Mouse (Mus musculus) heart, adult 2 months (tissue): ENCODE results near the gene Smarcc1. TPM values are rescaled to one million over a fixed set of nuclear protein-coding genes. Genes with fewer than 3 reads are reported as not detected.

Experiments
- DNase-seq, 2 experiments: peaks; one replicate each; pipeline ENCODE4 v3.0.0; 2021
- H3K27ac ChIP-seq: fragments of 200-600 bp; 2 replicates; pipeline ENCODE4 v1.8.1; 2022
- H3K27me3 ChIP-seq: fragments of 200-500 bp; 2 replicates; pipeline ENCODE4 v1.6.1; 2012; ENCODE audit warnings: mild to moderate bottlenecking, low read length, inconsistent platforms, mixed read lengths; ENCODE audit not compliant: control insufficient read depth, insufficient read depth
- H3K36me3 ChIP-seq: fragments of 200-500 bp; 2 replicates; pipeline ENCODE4 v1.6.1; 2012; ENCODE audit warnings: low read length, inconsistent platforms; ENCODE audit not compliant: control insufficient read depth, insufficient read depth
- H3K4me1 ChIP-seq: fragments of 200-500 bp; 2 replicates; pipeline ENCODE4 v1.6.1; 2011; ENCODE audit warnings: low read length; ENCODE audit not compliant: control insufficient read depth, insufficient read depth
- H3K4me3 ChIP-seq: fragments of 200-600 bp; 2 replicates; pipeline ENCODE4 v1.8.1; 2022
- H3K79me2 ChIP-seq: fragments of 200-500 bp; replicated peaks from 2 replicates; pipeline ENCODE4 v1.6.1; 2012; ENCODE audit warnings: mild to moderate bottlenecking, inconsistent platforms, low read length, moderate library complexity, mixed read lengths; ENCODE audit not compliant: control insufficient read depth, insufficient read depth
- H3K9ac ChIP-seq: fragments of 200-500 bp; 2 replicates; pipeline ENCODE4 v1.6.1; 2012; ENCODE audit warnings: low read depth, mild to moderate bottlenecking, control low read depth, inconsistent platforms, low read length, mixed read lengths
- CTCF ChIP-seq: fragments of 200-600 bp; IDR thresholded peaks from 2 replicates; pipeline ENCODE4 v1.8.1; 2022; ENCODE audit warnings: antibody characterized with exemption, mild to moderate bottlenecking, moderate library complexity
- EP300 ChIP-seq: fragments of 200-500 bp; IDR thresholded peaks from 2 replicates; pipeline ENCODE4 v1.6.1; 2011; ENCODE audit warnings: low read depth, low read length, control low read depth; ENCODE audit not compliant: insufficient read depth
- POLR2A ChIP-seq: fragments of 200-500 bp; IDR thresholded peaks from 2 replicates; pipeline ENCODE4 v1.6.1; 2011; ENCODE audit warnings: mild to moderate bottlenecking, low read depth, low read length, control low read depth; ENCODE audit not compliant: insufficient read depth
- WGBS: fragments of 180-500 bp; shearing (Covaris S2); methylation state at CpG from one replicate; pipeline ENCODE4 v1.1.7; 2018; 5-methylcytosine and 5-hydroxymethylcytosine counted together
- intact Hi-C: fragments of 180-260 bp; cut with DNase I; formaldehyde crosslinking; loops from one replicate; pipeline ENCODE4 v1.15.1; 2025
- polyA plus RNA-seq: library from polyadenylated mRNA; depleted of rRNA; stranded (reverse); fragments of >200 nt; gene quantifications from 2 replicates; pipeline ENCODE4 v1.2.3, GENCODE M21; 2012
- total RNA-seq, 2 experiments: library from RNA; stranded (reverse); gene quantifications; 2 replicates each; pipeline ENCODE4 v1.2.3; 2021

The Smarcc1 gene
- total and polyA plus RNA-seq, 3 experiments = 8.4 to 25.2 (median 24.1) TPM

DNA sequence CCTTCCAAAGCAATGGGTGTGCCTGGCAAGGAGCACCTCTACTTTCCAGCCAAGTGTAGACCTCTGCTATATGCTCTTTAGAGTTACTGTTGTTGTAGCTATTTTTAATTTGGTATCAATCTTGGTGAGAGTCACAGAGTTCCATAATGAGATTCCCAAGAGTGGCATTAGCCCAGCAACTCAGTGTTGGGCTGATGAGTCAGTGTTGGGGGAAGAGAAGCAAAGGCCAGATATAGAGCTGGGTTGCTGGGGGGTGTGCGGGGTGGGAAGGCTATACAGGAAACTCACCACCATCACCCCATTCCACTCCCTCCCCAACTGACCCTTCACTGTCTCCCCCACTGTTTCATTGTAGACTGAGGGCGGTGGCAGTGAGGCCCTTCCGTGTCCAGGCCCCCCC, 36.4 kb upstream of the Smarcc1 start:
- Histone ChIP-seq H3K36me3 (peaks cover 4% of the 10 kb centered on the region), H3K4me3 (no peak overlapping the region), H3K27me3 (no peaks in the 10 kb centered on the region), H3K79me2 (no peaks in the 10 kb centered on the region), H3K27ac (no peak overlapping the region), H3K9ac (no peak overlapping the region), H3K4me1 (peaks cover 7% of the 10 kb centered on the region; the same call in 1 of the 2 replicates)
- TF ChIP-seq POLR2A (no peak), EP300 (no peak), CTCF (no peak)
- DNase-seq = no peak
- intact Hi-C loops = no loop called here
- 52% methylated on average over 3 of the region's 3 CpGs for WGBS

DNA sequence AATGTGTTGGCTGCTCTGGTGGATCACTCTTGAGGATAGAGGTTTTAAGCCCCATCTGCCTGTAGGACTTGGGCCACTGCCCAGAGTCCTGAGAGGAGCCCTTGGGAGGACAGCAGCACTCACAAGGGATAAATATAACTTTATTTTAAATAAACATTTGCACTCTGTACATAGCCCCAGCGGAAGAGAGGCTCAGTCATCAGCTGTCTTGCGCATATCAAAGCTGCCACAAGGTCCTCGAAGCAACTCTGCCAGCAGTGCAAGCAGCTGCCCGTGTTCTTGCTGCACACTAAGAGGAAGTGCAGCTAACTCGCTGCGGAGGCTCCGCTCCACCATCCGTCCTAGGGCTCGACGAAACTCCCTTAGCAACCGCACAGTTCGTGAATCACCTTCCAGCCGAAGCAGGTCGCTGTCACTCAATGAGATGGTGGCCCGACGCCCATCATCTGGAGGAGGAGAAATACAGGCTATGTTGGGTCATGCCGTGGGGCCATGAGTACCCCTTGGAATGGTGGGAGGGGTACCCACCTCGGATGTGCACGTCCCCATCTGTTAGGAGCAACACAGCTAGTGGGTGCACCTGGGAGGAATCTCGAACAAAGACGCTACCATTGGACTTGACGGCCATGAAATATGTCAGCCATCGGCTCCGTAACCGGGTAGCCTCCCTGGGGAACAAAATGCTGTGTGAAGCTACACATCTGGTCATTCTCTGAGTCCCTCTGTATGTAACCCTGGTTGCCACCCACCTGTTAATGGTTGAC, 33.1 kb upstream of the Smarcc1 start:
- Histone ChIP-seq H3K27ac (peak overlapping the region; percentile 10), H3K27me3 (no peaks in the 10 kb centered on the region), H3K4me3 (no peak overlapping the region), H3K79me2 (no peaks in the 10 kb centered on the region), H3K4me1 (peaks cover 7% of the 10 kb centered on the region; the same call in 1 of the 2 replicates), H3K36me3 (peaks cover 4% of the 10 kb centered on the region), H3K9ac (no peak overlapping the region)
- intact Hi-C loops = no loop called here
- 55% methylated on average over 25 of the region's 25 CpGs for WGBS
- TF ChIP-seq EP300 (0 out of 2 replicates have a peak, but pooled peaks have one; percentile 27), CTCF (no peak)
- peak; percentile 41 to 61 for DNase-seq

DNA sequence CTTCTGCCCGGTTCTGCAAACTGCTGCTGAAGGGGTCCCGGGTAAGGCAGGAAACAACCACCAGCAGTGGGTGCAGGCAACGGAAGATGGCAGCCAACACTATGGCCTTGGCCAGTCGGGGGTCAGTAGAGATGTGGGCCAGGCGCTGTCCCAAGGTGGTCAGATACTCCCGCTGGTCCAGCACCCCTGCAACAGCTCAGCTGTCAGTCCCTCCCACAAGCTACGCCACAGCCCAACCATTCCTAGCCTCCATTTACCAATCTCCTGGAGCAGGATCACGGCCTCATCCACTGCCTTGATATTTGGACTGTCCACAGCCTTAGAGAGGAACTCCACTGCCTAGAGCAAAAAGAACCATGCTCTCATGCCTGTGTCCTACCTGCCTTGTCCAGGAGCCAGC, 31.8 kb upstream of the Smarcc1 start:
- H3K27me3 ChIP-seq = no peaks in the 10 kb centered on the region
- no peak for DNase-seq

DNA sequence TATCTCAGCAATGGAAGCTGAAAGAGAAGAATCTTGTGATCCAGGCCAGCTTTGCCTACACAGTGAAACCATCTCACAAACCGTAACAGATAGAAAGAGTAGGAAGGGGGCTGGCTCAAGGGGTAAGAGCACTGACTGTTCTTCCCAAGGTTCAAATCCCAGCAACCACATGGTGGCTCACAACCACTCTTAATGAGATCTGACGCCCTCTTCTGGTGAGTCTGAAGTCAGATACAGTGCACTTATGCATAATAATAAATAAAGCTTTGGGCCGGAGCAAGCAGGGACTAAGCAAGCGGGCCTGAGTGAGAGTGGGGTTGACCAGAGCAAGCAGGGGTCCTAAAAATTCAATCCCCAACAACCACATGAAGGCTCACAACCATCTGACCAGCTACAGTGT, 24.2 kb upstream of the Smarcc1 start:
- DNase-seq = no peak
- H3K9ac ChIP-seq = no peak overlapping the region
- no peak for TF ChIP-seq EP300
- TF ChIP-seq POLR2A = no peak
- TF ChIP-seq CTCF = peak; percentile 48
- H3K79me2 ChIP-seq = no peaks in the 10 kb centered on the region
- H3K36me3 ChIP-seq = no peaks in the 10 kb centered on the region
- no peak overlapping the region for H3K27ac ChIP-seq
- H3K4me1 ChIP-seq = no peaks in the 10 kb centered on the region
- no peak overlapping the region for H3K4me3 ChIP-seq
- 88% methylated on average over 4 of the region's 4 CpGs for WGBS
- intact Hi-C loops = no loop called here
- H3K27me3 ChIP-seq = no peaks in the 10 kb centered on the region

More for the DNA sequence above, 31.8 kb upstream of the Smarcc1 start:
- intact Hi-C loops = no loop called here
- WGBS = 89% methylated on average over 8 of the region's 8 CpGs
- no peak overlapping the region for H3K27ac ChIP-seq
- H3K36me3 ChIP-seq = peaks cover 2% of the 10 kb centered on the region
- TF ChIP-seq CTCF = no peak
- TF ChIP-seq EP300 = no peak
- TF ChIP-seq POLR2A = no peak
- no peak overlapping the region for H3K9ac ChIP-seq
- H3K4me1 ChIP-seq = peaks cover 7% of the 10 kb centered on the region; the same call in 1 of the 2 replicates
- H3K79me2 ChIP-seq = no peaks in the 10 kb centered on the region
- no peak overlapping the region for H3K4me3 ChIP-seq

DNA sequence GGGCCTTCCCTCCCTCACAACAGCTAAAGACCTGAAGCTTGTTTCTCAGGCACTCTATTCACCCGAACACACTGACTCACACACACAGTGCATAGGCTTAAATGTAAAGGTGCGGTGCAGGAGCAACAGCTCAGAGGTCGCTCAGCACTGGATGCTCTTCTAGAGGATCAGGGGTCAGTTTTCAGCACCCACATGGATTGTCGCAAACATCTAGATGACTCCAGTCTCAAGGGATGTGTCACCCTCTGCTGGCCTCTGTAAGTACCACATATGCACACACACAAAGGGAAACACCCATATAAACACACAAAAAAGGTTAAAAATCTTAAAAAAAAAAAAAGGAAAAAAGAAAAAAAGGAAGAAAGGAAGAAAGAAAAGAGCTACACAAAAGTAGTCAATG, 22.7 kb upstream of the Smarcc1 start:
- Histone ChIP-seq H3K4me1 (no peaks in the 10 kb centered on the region), H3K9ac (no peak overlapping the region), H3K79me2 (no peaks in the 10 kb centered on the region), H3K27me3 (no peaks in the 10 kb centered on the region), H3K4me3 (no peak overlapping the region), H3K27ac (no peak overlapping the region), H3K36me3 (no peaks in the 10 kb centered on the region)
- TF ChIP-seq EP300 = no peak
- TF ChIP-seq CTCF = peak; percentile 8; the same call in 1 of the 2 replicates
- TF ChIP-seq POLR2A = no peak
- intact Hi-C loops = no loop called here
- no peak for DNase-seq
- 97% methylated on average over 4 of the region's 4 CpGs for WGBS

DNA sequence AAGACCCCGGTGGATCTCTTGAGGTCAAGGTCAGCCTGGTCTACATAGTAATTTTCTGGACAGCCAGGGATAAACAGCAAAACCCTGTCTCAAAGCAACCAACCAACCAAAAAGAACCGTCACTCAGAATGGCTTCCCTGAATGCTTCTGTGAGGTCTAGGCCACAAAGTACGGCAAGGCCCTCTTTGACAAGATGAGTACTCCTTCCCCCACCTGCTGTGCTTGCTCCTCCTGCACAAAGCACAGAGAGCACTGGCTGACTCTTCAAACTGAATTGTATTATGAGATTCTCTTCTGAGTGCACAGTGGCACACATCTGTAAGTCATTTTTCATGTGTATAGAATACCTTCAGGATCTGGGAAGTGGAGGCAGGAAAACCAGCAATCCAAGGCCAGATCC, 19.7 kb upstream of the Smarcc1 start:
- TF ChIP-seq EP300 (no peak), CTCF (no peak), POLR2A (no peak)
- H3K27ac ChIP-seq = no peak overlapping the region
- peaks cover 2% of the 10 kb centered on the region; the same call in 1 of the 2 replicates for H3K36me3 ChIP-seq
- H3K79me2 ChIP-seq = no peaks in the 10 kb centered on the region
- intact Hi-C loops = no loop called here
- H3K4me1 ChIP-seq = no peaks in the 10 kb centered on the region
- H3K4me3 ChIP-seq = no peak overlapping the region
- DNase-seq = no peak
- WGBS = 94% methylated on average over 3 of the region's 3 CpGs
- no peaks in the 10 kb centered on the region for H3K27me3 ChIP-seq
- H3K9ac ChIP-seq = no peak overlapping the region
